10 mouse cellular contexts compared by ENCODE assay signal in genomic region chr2:134910882-134911281, GRCm38 (mm10).
A peak's percentile ranks its signal among the peaks of the same experiment; 100 is the strongest.
DNase-seq lines count a peak whose midpoint lies in the region; ATAC-seq and TF ChIP-seq lines count a peak whose summit lies in the region.
"Had no signal": no experiment of that assay in that cellular context is flagged by ENCODE, and none has a peak within 500 bp of the region (broad histone marks: within the 10 kb centered on the region; RNA-seq: fewer than 3 reads in every experiment).

No protein-coding gene starts in this region.

- H3K4me3 ChIP-seq in kidney, postnatal 0 days (replicated peaks; ENCODE audit: low read depth, low read length): no peak overlapping the region
- H3K4me3 ChIP-seq in forebrain, embryonic 12.5 days (replicated peaks): no peak overlapping the region

- peaks cover 6% of the 10 kb centered on the region; the same call in 1 of the 2 replicates for H3K4me1 ChIP-seq in kidney, postnatal 0 days (replicated peaks; ENCODE audit: insufficient read depth, low read length)
- 0 out of 2 replicates have a peak, but pooled peaks cover 7% of the 10 kb centered on the region for H3K4me1 ChIP-seq in forebrain, embryonic 12.5 days

- no peak for DNase-seq in kidney, postnatal 0 days (ENCODE audit: low spot score)
- DNase-seq in kidney, adult 8-10 months: no peak
- DNase-seq in layer of hippocampus, postnatal 10 days (ENCODE audit: low spot score in 2 of 2): peak; percentile 49 to 61
- DNase-seq in retina, embryonic 14.5 days (ENCODE audit: low spot score): peak; percentile 74
- no peak for DNase-seq in kidney, adult 9 months
- DNase-seq in thymus, postnatal 4 days: no peak
- DNase-seq: gastrocnemius, postnatal 10 days had no signal

- ATAC-seq in kidney, postnatal 0 days (replicated peaks; ENCODE audit: low FRiP score, low read depth): peak; percentile 52; the same call in 1 of the 2 replicates
- ATAC-seq in forebrain, embryonic 12.5 days (ENCODE audit: low FRiP score): peak; percentile 92
- ATAC-seq in megakaryocyte progenitor cell, adult 5-6 weeks (replicated peaks; ENCODE audit: poor library complexity): no peak

- H3K36me3 ChIP-seq in kidney, postnatal 0 days (ENCODE audit: insufficient read depth, low read length): no peaks in the 10 kb centered on the region
- H3K36me3 ChIP-seq in forebrain, embryonic 12.5 days (replicated peaks): no peaks in the 10 kb centered on the region

- no peak overlapping the region for H3K9ac ChIP-seq in kidney, postnatal 0 days (ENCODE audit: low read depth, low read length)
- no peak overlapping the region for H3K9ac ChIP-seq in forebrain, embryonic 12.5 days

- no peaks in the 10 kb centered on the region for H3K9me3 ChIP-seq in kidney, postnatal 0 days (replicated peaks; ENCODE audit: low read length)
- no peaks in the 10 kb centered on the region for H3K9me3 ChIP-seq in forebrain, embryonic 12.5 days

- WGBS in kidney, postnatal 0 days: 34% methylated on average over 1 of the region's 1 CpGs
- WGBS in forebrain, embryonic 12.5 days: 26% methylated on average over 1 of the region's 1 CpGs

- no peak for TF ChIP-seq CTCF in kidney, postnatal 0 days (IDR thresholded peaks at IDR 0.05; ENCODE audit: low read depth)

- H3K27me3 ChIP-seq in kidney, postnatal 0 days (ENCODE audit: insufficient read depth, low read length): no peaks in the 10 kb centered on the region
- no peaks in the 10 kb centered on the region for H3K27me3 ChIP-seq in forebrain, embryonic 12.5 days

- no peak overlapping the region for H3K4me2 ChIP-seq in kidney, postnatal 0 days (ENCODE audit: low read length)
- no peak overlapping the region for H3K4me2 ChIP-seq in forebrain, embryonic 12.5 days

- H3K27ac ChIP-seq in kidney, postnatal 0 days: no peak overlapping the region
- peak overlapping the region; percentile 26 for H3K27ac ChIP-seq in forebrain, embryonic 12.5 days
- H3K27ac ChIP-seq: macrophage had no signal

Comparison
In these comparisons a context has a peak if more than half of its experiments do, and no peak if none do; other contexts are left out.
1. DNase-seq: peak in layer of hippocampus, postnatal 10 days (2 of 2) and retina, embryonic 14.5 days (single experiment); none in kidney, postnatal 0 days (single experiment), kidney, adult 8-10 months (0 of 2), kidney, adult 9 months (single experiment) and thymus, postnatal 4 days (single experiment).